Mouse (Mus musculus): Measurements from ENCODE around the gene Stxbp1.

Gene Stxbp1

DNA sequence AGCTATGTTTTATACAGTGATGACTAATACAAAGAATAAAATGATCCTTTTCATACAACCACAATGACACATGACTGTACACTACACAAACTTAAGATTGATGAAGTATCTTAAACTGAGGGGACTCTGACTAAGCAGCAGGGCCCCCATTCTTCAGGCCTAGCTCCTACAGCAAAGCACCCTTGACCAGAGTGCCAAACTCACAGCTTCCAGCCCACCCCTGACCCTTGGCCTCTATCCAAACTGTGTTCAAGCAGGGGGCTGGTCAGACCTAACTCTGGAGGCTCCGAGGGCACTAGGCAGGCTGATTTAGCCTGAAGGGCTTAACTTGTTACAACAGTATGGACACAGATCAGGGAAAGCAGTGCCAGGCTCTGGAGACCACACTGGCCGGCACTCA lies 58.5 kb downstream of the Stxbp1 start:
- DNase-seq (ENCODE audit: low spot score), result no peak

DNA sequence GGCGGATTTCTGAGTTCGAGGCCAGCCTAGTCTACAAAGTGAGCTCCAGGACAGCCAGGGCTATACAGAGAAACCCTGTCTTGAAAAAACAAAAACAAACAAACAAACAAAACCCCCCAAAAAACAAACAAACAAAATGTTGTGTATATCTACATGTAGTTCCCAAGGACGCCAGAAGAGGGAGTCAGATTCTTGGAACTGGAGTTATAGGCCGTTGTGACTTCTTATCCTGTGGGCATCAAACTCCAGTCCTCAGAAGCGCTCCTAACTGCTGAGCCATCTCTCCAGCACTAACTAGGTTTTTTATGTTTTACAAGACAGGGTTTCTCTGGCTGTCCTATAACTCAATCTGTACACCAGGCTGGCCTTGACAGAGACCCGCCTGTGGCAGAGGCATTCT lies 59.9 kb downstream of the Stxbp1 start:
- DNase-seq (ENCODE audit: low spot score), result peak; percentile 40

DNA sequence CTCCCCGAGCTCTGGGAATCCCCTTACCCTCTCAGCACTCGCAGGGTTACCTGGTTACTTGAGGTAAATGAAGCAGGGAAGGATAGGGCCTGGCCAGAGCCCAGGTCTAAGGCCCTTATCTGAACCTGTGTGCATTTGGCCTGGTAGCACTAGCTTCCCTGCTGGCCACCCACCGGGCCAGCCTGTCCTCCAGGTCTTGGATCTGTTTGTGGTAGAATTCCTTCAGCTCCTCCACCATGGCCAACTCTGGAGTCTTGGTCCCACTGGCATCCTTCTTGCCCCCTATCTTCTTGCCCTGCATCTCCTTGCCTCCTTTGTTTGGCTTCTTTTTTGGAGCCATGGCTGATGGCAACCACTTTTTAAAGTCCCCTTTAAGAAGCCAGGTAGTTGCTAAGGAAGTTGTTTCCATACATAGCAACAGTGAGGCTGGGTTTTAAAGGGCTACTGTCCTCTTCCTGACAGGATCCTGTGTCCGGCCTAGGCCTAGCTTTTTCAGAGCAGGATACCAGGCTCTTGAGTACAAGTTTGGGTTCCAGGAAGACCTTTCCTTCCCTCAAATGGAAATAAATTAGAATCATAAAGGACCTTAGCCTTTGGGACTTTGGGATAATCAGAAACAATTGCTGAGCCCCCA lies 62.9 kb downstream of the Stxbp1 start, which contains the start of gene Cfap157:
Gene Cfap157, minus strand, starts transcription at position 381 of the 634 bp plus-strand sequence.
- no peak for DNase-seq (ENCODE audit: low spot score)

DNA sequence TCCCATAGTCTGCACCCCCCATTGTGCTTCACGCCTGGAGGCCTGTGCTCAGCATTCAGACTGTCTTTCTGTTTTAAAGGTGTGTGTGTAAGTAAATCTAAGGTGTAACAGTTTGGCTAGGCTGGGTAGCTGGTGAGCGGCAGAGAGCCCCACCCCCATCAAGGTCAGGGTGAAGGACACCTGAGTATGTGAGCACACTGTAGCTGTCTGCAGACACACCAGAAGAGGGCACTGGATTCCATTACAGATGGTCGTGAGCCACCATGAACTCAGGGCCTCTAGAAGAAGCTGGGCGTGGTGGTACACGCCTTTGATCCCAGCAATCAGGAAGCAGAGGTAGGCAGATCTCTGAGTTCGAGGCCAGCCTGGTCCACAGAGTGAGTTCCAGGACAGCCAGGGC lies 65.3 kb downstream of the Stxbp1 start:
- no peak for DNase-seq (ENCODE audit: low spot score)

DNA sequence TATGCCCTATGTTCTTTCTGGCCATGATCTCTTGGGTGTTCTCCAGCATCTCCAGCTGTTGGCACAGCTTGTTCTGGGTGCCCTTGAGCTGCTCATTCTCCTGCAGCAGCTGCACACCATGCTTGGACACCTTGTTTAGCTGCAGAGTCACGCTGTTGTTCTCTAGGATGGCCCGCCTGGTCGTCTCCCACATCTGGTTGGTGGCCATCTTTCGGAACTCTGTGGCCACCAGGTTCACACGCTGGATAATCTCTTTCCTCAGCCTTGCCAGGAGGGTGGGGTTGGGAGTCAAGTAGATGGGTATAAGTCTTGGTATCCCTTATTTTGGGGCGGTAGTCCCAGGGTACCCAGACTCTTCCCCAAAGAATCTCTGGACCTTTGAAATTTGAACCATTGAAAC lies 67.3 kb downstream of the Stxbp1 start:
- no peak for DNase-seq (ENCODE audit: low spot score)

DNA sequence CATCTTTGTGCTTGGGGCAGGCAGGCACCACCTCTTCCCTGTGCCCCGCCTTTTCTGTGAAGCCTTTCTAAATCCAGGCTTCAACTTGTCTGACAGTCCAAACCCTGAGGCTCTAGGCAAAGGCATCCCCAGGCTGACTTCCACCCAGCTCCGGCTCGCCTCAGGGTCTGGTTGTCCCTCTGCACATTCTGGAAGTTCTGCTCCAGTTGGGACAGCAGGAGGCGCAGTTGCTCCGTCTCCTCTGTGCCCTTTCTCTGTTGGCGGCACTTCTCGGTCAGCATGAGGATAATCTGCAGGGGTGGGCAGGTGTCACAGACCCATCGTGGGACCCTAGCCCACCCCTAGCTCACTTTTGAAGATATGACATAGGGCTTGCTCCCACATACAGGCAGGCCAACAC lies 67.9 kb downstream of the Stxbp1 start:
- DNase-seq (ENCODE audit: low spot score), result peak; percentile 16

DNA sequence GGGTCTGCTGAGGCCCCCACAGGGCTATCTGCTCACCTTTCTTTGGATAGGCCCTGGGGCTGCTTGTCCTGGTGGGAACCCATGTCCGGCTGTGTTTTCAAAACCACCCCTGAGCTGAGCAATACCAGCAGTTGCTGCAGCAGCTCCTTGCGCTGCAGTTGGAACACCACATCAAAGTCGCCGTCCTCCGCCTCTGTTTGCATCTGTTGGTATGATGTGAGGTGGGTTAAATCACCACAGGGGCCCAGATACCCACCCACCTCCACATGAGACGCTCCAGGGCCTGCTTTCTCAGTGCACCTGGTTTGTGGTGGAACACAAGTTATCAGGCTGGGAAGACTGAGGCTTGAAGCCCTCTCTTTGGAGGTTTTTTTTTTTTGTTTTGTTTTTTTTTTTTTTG lies 69.0 kb downstream of the Stxbp1 start:
- DNase-seq (ENCODE audit: low spot score), result no peak

DNA sequence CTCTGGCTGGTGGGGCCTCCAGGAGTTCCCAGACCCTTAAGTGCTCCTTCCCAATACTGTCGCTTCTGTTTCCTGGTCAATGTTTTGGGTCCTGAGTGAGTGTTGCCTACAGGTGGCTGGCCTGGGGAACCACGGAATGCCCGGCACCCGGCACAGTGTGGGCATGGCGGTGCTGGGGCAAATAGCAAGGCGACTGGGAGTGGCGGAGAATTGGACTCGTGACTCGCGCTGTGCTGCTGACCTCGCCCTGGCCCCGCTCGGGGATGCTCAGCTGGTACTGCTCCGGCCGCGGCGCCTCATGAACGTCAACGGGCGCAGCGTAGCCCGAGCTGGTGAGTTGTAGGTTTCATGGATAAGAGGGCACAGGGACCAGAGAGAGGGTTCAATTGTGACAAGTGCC lies 70.9 kb downstream of the Stxbp1 start:
- no peak for DNase-seq (ENCODE audit: low spot score)

DNA sequence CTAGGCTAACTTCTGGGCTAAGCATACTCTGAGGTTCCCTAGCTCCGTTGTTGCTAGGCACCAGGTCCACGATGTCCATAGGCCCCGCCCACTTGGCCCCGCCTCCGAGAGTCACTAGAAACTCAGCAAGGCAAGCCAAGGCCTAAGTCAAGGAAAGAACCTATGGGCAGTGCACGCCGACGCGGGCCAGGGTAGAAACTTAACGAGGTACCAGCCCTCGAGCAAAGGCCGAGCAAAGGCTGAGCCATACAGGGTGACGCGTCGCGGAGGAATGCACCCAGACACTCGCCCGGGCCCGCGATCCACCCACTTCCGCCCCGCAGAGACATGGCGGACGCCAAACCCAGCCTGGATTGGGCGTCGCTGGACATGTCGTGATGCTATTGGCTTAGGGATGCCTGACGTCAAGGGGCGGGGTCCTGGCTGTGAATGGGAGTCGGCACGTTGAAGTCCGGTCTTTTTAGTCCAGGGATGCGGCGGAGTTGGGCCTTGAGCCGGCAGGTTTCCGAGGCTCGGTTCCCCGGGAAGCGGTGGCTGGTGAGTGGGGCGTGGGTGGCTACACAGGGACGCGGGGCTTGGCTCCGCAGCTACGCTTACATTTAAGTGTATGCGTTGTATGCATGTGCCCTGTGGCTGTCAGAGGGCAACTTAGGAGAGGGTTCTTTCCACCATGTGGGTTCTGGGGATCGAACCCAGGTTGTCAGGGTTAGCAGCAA lies 71.5 kb downstream of the Stxbp1 start, which contains the start of the genes Ttc16 and Ptrh1:
Gene Ttc16, minus strand, starts transcription at position 275 of the 716 bp plus-strand sequence.
Gene Ptrh1, plus strand, starts transcription at position 428 of the 716 bp plus-strand sequence.
- DNase-seq (ENCODE audit: low spot score), result peak; percentile 96

DNA sequence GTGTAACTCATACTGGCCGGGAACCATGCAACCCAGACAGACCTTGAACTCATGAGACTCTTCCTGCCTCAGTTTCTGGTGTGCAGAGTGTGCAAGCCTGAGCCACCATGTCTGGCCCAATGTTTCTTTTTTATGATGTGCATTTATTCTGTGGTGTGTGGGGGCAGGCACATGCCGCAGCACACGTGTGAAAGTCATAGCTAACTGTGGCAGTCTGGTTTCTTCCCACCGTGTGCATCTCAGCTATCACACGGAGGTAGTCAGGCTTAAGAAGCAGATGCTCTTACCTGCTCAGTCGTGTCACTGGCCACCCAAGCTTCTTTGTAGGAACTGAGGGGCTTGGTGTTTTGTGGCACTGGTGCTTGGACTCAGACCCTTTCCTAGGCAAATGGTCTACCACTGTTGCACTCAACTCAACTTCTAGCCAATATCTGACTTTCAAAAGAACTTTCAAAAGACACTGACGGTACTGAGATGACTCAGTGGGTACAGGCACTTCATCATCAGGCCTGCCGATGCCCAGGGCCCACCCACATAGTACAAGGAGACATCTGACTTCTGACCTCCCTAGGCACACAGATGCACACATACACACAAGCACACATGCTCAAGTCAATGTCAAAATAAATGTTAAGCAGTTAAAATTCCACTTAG lies 74.3 kb downstream of the Stxbp1 start:
- no peak for DNase-seq (ENCODE audit: low spot score)

DNA sequence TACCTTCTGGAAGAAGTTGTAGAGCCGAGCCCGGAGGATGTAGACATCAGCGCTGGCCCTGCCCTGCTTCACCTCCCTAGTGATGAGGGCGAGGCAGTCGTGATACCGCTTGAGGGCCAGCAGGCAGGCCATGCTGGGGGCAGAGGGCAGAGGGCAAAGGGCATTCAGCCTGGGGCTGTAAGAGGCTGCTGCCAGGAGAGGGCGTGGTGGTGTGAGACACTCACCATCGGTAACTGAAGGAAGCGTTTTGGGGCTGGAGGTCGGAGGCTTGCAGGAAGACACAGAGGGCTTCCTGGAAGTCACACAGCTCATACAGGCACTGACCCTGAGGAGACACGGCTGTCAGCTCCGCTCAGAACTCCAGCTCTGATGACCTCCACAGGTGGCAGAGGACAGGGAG lies 75.2 kb downstream of the Stxbp1 start:
- DNase-seq (ENCODE audit: low spot score), result no peak

DNA sequence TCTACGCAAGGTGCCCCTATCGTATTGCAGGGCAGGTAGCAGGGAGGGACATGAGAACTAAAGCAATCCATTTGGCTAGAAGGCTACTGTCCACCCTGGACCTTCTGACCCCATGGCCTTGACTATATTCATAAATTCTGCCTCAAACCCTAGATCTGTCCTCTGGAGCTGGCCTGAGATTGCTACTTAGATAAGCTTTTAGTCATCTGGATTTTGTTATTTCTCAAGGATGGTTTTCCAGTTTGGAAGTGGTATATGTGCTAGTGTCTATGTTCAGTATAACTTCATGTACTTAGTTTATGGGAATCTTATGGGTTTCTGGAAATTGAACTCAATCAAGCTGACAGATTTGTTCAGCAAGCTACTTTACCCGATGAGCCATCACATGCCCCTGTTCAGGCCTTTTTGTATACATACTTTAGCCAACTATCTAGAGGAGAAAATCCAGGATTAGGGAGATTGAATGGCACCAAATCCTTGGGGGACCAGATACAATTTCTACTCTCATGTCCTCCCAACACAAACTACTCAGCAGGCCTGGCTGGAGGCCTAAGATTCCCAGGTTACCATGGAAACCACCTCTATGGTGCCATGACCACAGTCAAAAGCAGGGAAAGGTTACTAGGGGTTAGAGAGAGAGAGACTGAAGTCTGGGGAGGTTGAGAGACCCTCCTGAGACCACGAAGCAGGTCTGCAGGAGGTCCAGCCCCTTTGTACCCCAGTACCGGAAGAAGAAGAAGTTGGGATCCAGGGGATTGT lies 77.5 kb downstream of the Stxbp1 start:
- DNase-seq (ENCODE audit: low spot score), result no peak

DNA sequence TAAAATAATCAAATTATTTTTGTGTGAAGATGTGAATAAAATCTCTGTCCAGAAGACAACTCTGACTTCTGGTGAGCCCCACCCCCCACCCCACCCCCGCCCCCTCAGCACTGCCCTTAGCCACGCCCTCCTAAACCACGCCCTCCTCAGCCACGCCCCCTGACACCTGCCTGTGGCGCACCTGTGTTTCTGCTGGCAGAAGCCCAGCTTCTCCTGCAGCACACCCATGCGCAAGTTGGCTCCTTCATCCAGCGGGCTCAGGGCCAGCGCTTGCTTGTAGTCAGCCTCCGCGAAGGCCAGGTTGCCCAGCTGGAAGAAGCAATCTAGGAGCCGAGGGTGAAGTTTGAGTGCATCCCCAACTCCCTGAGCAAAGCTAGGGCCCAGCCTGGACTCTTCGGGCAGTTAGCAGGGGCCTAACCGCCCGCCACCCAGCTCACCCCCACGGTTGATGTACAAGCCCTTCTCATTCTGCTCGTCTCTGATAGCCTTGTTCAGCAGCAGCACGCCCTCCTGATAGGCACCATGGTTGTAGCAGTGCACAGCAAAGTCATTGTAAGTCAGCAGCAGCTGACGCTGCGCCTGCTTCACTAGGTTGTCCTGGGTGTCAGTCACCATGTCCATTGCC lies 78.3 kb downstream of the Stxbp1 start:
- DNase-seq (ENCODE audit: low spot score), result no peak

DNA sequence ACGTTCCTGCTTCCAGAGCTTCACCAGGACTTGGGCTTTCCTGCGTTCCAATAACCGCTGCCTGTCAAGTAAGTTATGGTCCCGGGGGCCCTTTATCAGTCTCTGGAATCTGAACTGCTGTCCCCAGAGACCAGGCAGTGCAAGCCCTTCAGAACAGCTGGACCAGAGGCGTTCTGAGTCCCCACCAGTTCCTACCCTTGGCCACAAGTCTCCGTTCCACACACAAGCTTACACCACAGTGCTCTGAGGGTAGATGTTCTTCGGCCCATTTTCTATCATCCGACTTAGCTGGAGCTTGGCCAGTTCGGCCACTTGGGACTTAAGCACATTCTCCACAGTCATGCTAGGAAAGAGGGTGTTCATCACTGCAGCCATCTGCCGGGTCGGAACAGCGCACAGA lies 79.8 kb downstream of the Stxbp1 start:
- DNase-seq (ENCODE audit: low spot score), result no peak

DNA sequence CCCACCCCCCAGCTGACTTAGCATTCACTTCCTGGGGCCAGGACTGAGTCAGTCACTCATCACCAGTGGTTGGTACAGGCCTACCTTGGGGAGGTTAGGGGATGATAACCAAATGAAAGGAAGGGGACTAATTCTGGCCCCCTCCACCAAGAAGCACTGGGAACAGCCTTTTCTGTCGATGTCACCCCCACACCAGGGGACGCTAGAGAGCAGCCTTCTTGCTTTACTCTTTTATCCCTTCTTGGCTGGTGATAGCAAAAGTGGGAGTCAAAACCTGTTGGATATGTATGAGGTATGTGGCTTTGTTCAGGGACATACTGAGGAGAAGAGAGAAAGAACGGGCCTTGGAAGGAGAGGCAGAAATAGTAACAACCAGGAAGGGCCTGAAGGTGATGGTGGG lies 83.7 kb downstream of the Stxbp1 start:
- no peak for DNase-seq (ENCODE audit: low spot score)

DNA sequence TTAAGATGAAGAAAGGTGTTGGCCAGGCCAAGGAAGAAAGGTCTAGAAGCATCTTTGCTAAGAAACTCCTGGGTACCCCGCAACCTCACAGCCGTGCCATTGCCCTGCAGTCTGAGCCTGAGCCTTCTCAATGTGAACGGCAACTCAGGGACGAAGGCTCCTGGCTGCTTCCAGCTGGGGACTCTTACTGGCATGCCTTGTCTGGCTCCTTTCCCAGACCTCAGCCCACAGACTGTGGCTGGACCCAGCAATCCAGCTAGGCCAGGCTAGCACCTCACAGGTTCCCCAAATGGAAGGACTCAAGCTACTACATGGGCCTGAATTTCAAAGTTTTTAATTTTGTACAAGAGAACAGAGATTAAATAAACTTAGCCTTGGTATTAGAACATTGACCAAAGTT lies 85.2 kb downstream of the Stxbp1 start:
- no peak for DNase-seq (ENCODE audit: low spot score)

DNA sequence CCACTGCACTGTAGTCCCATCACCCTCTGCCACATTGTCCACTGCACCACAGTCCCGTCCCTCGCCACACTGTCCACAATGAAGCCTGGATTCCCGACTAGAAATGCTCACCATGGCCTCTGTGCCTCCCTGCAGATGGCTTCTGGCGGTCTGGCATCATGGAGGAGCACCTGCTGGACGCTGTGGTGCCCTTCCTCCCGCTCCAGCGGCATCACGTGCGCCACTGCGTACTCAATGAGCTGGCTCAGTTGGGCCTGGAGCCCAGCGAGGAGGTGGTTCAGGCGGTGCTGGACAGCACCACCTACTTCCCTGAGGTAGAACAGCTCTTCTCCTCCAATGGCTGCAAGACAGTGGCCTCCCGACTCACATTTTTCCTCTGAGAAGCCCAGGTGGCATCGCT lies 85.7 kb downstream of the Stxbp1 start:
- no peak for DNase-seq (ENCODE audit: low spot score)

DNA sequence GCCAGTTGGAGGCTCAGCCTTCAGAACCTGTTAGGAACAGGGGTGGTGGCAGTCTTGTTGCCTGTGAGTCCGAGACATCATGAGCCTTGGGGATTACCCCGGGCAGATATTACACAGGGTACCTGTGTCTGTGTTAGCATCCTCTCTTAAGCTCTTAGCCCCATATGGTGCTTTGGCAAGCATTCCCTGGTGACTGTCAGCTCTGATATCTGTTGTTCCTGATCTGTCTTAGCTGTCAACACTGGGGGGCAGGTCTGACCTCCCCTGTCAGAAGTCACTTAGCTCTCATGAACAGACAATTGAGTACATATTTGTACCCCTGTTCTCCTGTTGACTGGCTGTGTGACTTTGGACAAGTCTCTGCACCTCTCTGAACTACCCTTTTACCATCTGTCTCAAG lies 88.0 kb downstream of the Stxbp1 start:
- no peak for DNase-seq (ENCODE audit: low spot score)

DNA sequence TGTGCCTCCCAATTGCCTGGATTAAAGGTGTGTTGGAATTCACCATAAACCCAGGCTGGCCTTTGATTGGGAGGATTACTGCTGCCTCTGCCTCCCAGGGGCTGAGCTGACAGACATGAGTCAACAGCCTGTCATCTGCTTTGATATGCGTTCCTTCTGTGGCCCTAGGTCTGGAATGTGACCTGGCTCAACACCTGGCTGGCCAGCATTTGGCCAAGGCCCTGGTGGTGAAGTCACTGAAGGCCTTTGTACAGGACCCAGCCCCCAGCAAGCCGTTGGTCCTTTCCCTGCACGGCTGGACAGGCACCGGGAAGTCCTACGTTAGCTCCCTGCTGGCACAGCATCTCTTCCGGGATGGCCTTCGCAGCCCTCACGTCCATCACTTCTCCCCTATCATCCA lies 88.5 kb downstream of the Stxbp1 start:
- DNase-seq (ENCODE audit: low spot score), result no peak

DNA sequence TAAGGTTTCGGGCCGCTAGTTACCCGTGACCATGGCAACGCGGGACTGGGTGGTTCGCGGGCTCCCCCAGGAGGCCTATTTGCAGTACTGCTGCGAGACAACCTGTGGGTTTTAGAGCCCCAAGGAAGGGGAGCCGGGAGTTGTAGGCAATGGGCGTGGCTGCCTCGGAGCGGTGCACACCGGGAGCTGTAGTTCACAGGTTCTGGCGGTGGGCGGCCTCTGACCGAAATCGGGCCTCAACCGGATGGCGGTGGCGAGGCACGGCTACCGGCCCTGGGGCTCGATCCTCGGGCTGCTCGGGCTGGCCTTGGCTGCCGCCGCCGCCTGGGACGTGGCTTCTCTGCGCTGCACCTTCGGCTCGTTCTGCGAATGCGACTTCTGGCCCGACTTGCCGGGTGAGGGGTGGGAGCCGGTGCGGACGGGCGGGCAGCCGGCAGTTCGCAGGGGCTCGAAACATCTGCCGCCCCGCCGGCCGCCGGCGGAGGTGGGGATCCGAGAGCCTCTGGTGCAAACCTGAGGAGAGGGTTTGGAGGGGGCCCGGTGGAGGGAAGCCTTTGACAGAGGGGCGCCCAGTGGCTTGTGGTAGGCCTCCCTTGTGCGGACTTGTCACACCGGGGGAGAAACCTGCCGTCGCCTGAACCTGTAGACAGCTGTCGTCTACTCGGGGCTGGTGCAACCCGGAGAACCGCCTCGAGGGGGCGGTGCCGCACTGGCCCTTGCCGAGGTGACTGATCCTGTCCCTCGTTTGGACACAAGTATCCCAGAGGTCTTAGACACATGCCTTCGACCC lies 89.8 kb downstream of the Stxbp1 start, which contains the start of gene Tor2a:
Gene Tor2a, plus strand, starts transcription at position 179 of the 790 bp plus-strand sequence.
- DNase-seq (ENCODE audit: low spot score), result peak; percentile 95

DNA sequence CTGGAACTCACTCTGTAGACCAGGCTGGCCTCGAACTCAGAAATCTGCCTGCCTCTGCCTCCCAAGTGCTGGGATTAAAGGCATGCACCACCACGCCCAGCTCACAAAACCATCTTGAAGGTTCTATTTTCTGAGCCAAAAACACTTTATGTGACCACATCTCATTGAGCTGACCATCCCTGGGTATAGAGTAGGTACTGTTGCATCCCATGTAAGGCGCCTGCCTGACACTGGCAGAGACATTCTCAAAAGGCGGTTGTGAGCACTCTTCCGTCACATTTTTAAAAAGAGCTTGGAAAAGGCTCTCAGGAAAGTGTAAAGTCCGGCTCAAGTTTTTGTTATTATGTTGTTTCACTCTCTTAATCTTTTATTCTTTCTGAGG lies 90.4 kb downstream of the Stxbp1 start:
- DNase-seq (ENCODE audit: low spot score), result no peak

Measured in c-Kit-positive CD71-positive TER-119-positive erythroid progenitor cells, embryonic 14.5 days (primary cell).